In genomic region chr14:28225550-28225949, GRCm38 (mm10) we compare ENCODE assay signal across 21 mouse cellular contexts.
DNase-seq lines count a peak whose midpoint lies in the region; ATAC-seq and TF ChIP-seq lines count a peak whose summit lies in the region.
"Had no signal": no experiment of that assay in that cellular context is flagged by ENCODE, and none has a peak within 500 bp of the region (broad histone marks: within the 10 kb centered on the region; RNA-seq: fewer than 3 reads in every experiment).

No protein-coding gene starts in this region.

- DNase-seq in frontal cortex, postnatal 36 days (ENCODE audit: low spot score in 2 of 2) = no peak
- no peak for DNase-seq in left cerebral cortex, adult 2 months (ENCODE audit: extremely low spot score in 1 of 2, low spot score in 2 of 2)
- DNase-seq in left cerebral cortex, postnatal 14 days (ENCODE audit: low spot score in 2 of 2) = no peak
- DNase-seq in right cerebral cortex, adult 18-20 months = peak; percentile 26
- no peak for DNase-seq in right cerebral cortex, postnatal 14 days
- peak; percentile 35 for DNase-seq in brain, adult 2 months (ENCODE audit: low read depth, low spot score)
- no peak for DNase-seq in layer of hippocampus, adult 9-10 months (ENCODE audit: low spot score)
- DNase-seq: adrenal gland, adult 2 months; adrenal gland, adult 8-10 months; adrenal gland, postnatal 10 days; adrenal gland, postnatal 14 days; adrenal gland, postnatal 25 days; adrenal gland, postnatal 36 days; B cell, adult 2 months; cerebellum, adult 11 months; cerebellum, adult 11-12 months; cerebellum, adult 18-20 months had no signal

- peak overlapping the region; percentile 47; the same call in 1 of the 2 replicates for H3K27ac ChIP-seq in left cerebral cortex, adult 2 months

- no peak overlapping the region for H3K4me3 ChIP-seq in left cerebral cortex, adult 2 months

- peak; percentile 67; the same call in 1 of the 2 replicates for ATAC-seq in frontal cortex, adult (ENCODE audit: low TSS enrichment)
- ATAC-seq: activated CD4-positive, CD25-positive, alpha-beta regulatory T cell, adult 4 months; CD4-positive, CD25-positive, alpha-beta regulatory T cell, adult 4 months; Patski had no signal

- no peak for TF ChIP-seq CTCF in left cerebral cortex, adult 2 months (IDR thresholded peaks at IDR 0.05)

- intact Hi-C loops in left cerebral cortex, adult 2 months (cut with DNase I) = no loop called here
- intact Hi-C loops in left cerebral cortex, postnatal 14 days (cut with DNase I) = no loop called here

Comparison
In these comparisons a context has a peak if more than half of its experiments do, and no peak if none do; other contexts are left out.
1. DNase-seq: peak in right cerebral cortex, adult 18-20 months (single experiment) and brain, adult 2 months (single experiment); none in frontal cortex, postnatal 36 days (0 of 2), left cerebral cortex, adult 2 months (0 of 2), left cerebral cortex, postnatal 14 days (0 of 2), right cerebral cortex, postnatal 14 days (single experiment) and layer of hippocampus, adult 9-10 months (single experiment).